Mouse (Mus musculus): ENCODE data around the gene Gm9887. TPM values are rescaled to one million over a fixed set of nuclear protein-coding genes. Genes with fewer than 3 reads are reported as not detected.

Gm9887 gene
- polyA plus RNA-seq (2015; fragmentation: Nextera tagmentation; extraction: Ambion mirVana) = 2.4 and 4.1 TPM in 2 replicates

DNA sequence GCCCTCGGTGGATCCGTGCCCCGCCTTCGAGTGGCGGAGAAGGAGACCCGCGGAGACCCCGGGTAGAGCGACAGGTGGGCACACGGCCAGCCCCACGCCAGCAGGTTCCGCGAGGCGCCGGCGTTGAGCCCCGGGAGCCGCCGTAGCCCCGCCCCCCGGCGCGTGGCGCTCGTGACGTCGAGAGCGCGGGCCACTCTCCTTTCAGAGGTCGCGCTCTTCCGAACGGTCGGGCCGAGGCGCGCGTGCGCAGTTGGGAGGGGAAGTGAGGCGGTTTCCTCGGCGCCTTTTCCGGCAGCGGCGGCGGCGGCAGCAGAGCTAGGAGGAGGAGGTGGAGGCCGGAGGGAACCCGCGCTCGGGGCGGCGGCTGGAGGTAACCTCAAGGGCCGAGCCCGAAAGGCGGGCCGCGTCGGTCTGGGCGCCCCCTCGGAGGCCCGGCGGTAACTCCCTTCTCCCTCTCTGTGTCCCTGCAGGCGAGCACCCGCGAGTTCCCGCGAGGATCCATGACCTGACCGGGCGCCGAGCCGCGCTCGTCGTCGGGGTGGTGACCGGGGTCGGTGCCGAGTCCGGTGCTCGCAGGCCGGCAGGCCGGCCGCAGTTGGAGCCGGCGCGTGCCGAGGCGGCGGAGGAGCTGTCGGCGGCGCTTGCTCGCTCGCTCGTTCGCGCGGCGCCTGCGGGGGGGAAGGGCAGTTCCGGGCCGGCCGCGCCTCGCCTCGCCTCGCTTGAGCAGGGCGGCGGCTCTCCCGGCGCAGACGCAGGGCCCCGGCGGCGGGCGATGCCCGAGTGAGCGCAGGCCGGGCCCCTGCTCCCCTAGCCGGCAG is at the start of gene Gm9887, which contains the start of gene Arf6:
TSS of gene Gm9887 (minus strand) at position 605 of the 818 bp plus-strand sequence.
TSS of gene Arf6 (plus strand) at position 297 of the 818 bp plus-strand sequence.
- Histone ChIP-seq H3K27ac (replicated peaks) (peak within 1 kb of the TSS; percentile 99), H3K4me3 (ENCODE audit: low read depth, low read length) (peak within 1 kb of the TSS; percentile 99), H3K4me1 (replicated peaks; ENCODE audit: control insufficient read depth, insufficient read depth) (no peaks in the 10 kb centered on the region), H3K9me3 (ENCODE audit: control insufficient read depth, low read length) (no peaks in the 10 kb centered on the region), H3K9ac (ENCODE audit: low read length) (peak within 1 kb of the TSS; percentile 100), H3K36me3 (ENCODE audit: control insufficient read depth, insufficient read depth, low read length) (peaks cover 4% of the 10 kb centered on the region; the same call in 1 of the 2 replicates), H3K27me3 (ENCODE audit: control insufficient read depth, insufficient read depth, low read length) (no peaks in the 10 kb centered on the region), H3K4me2 (replicated peaks; ENCODE audit: low read depth) (peak within 1 kb of the TSS; percentile 78)
- under 1% methylated on average over 95 of the region's 121 CpGs for WGBS
- ATAC-seq (ENCODE audit: low FRiP score, low TSS enrichment) (peak; percentile 92), DNase-seq (ENCODE audit: low spot score) (peak; percentile 98)
- no peak; the same call in 1 of the 2 replicates for TF ChIP-seq CTCF (IDR thresholded peaks at IDR 0.05; ENCODE audit: low read depth)
- no peak for TF ChIP-seq EP300 (optimal IDR thresholded peaks at IDR 0.05)

DNA sequence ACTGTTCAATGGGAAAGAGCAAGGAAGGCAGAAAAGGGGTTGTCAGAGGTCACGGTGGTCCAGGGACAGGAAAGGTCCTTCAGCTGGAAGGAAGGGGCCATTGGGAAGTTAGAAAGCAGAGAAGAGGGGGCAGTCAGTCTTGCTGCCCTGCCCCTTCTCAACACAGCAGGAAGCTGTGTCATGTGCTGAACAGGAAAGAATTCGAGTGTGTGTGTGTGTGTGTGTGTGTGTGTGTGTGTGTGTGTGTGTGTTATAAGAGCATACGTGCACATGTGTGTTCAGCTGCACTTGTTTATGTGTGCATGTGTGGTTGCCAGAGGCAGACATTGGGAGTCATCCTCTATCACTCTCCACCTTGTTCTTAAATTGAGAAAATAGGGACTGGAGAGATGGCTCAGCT is 48.5 kb upstream of the Gm9887 start:
- TF ChIP-seq EP300 (optimal IDR thresholded peaks at IDR 0.05) (no peak), CTCF (IDR thresholded peaks at IDR 0.05; ENCODE audit: low read depth) (no peak)
- H3K9ac ChIP-seq (ENCODE audit: low read length) = no peak overlapping the region
- no peak overlapping the region for H3K4me3 ChIP-seq (ENCODE audit: low read depth, low read length)
- H3K36me3 ChIP-seq (ENCODE audit: control insufficient read depth, insufficient read depth, low read length) = no peaks in the 10 kb centered on the region
- DNase-seq (ENCODE audit: low spot score) (no peak), ATAC-seq (ENCODE audit: low FRiP score, low TSS enrichment) (no peak)
- H3K4me1 ChIP-seq (replicated peaks; ENCODE audit: control insufficient read depth, insufficient read depth) = peaks cover 3% of the 10 kb centered on the region; the same call in 1 of the 2 replicates
- 60% methylated on average over 3 of the region's 3 CpGs for WGBS
- no peak overlapping the region for H3K4me2 ChIP-seq (replicated peaks; ENCODE audit: low read depth)
- H3K27ac ChIP-seq (replicated peaks) = no peak overlapping the region
- H3K9me3 ChIP-seq (ENCODE audit: control insufficient read depth, low read length) = no peaks in the 10 kb centered on the region
- no peaks in the 10 kb centered on the region for H3K27me3 ChIP-seq (ENCODE audit: control insufficient read depth, insufficient read depth, low read length)

DNA sequence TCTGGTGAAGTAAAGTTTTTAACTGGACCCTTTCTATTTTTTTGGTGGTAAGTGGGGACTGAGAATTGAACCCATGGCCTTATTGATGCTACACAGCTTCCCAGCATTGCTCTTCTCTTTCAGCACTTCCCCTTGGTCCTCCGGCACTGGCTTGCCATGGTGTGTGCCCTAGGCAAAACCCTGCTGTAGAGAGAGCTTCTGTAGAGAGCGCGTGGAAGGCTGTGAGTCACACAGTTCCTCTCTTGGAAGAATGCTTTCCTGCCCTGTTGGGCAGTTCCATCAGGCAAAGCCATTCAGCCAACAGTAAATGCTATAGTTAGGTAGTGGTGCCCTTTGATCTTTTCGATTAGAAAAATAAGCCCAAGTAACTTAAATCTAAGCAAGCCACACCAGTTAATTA is 47.3 kb upstream of the Gm9887 start:
- Histone ChIP-seq H3K4me2 (replicated peaks; ENCODE audit: low read depth) (no peak overlapping the region), H3K9ac (ENCODE audit: low read length) (no peak overlapping the region), H3K4me3 (ENCODE audit: low read depth, low read length) (no peak overlapping the region), H3K27ac (replicated peaks) (peak overlapping the region; percentile 25; the same call in 1 of the 2 replicates), H3K4me1 (replicated peaks; ENCODE audit: control insufficient read depth, insufficient read depth) (peaks cover 3% of the 10 kb centered on the region; the same call in 1 of the 2 replicates), H3K36me3 (ENCODE audit: control insufficient read depth, insufficient read depth, low read length) (no peaks in the 10 kb centered on the region), H3K27me3 (ENCODE audit: control insufficient read depth, insufficient read depth, low read length) (no peaks in the 10 kb centered on the region), H3K9me3 (ENCODE audit: control insufficient read depth, low read length) (no peaks in the 10 kb centered on the region)
- WGBS = 60% methylated on average over 4 of the region's 4 CpGs
- ATAC-seq (ENCODE audit: low FRiP score, low TSS enrichment) (no peak), DNase-seq (ENCODE audit: low spot score) (no peak)
- TF ChIP-seq EP300 (optimal IDR thresholded peaks at IDR 0.05) (no peak), CTCF (IDR thresholded peaks at IDR 0.05; ENCODE audit: low read depth) (no peak)

DNA sequence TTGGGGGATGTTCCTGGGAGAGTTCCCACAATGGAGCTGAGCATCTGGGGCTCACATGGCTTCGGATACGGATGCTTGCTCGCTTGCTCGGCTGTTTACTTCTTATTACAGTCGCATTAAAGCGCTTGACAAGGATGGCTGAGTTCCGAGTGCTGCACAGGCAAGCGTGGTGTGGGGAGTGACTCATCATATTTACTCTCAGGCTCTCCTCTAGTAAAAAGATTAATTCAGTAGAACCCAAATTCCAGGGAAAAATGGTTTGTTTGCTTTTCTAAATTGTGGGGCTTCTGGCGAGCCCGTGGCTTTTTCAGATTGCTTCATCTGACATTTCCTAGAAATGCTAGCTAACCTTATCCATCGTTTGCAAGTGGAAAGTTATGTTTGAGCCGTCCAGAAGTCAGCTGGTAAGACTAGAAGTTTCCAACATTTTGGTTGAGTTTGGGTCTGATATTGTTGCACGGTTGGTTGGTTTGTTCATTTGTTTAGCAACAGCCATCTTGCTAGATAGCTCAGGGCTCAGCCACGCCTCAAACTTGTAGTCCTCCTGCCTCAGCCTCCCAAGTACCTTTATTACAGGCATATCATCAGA is 46.9 kb upstream of the Gm9887 start:
- peaks cover 3% of the 10 kb centered on the region; the same call in 1 of the 2 replicates for H3K4me1 ChIP-seq (replicated peaks; ENCODE audit: control insufficient read depth, insufficient read depth)
- no peak for TF ChIP-seq CTCF (IDR thresholded peaks at IDR 0.05; ENCODE audit: low read depth)
- ATAC-seq (ENCODE audit: low FRiP score, low TSS enrichment) (peak; percentile 19; the same call in 1 of the 2 replicates), DNase-seq (ENCODE audit: low spot score) (peak; percentile 45)
- H3K9ac ChIP-seq (ENCODE audit: low read length) = no peak overlapping the region
- no peak overlapping the region for H3K4me2 ChIP-seq (replicated peaks; ENCODE audit: low read depth)
- no peaks in the 10 kb centered on the region for H3K36me3 ChIP-seq (ENCODE audit: control insufficient read depth, insufficient read depth, low read length)
- WGBS = 38% methylated on average over 14 of the region's 14 CpGs
- no peaks in the 10 kb centered on the region for H3K27me3 ChIP-seq (ENCODE audit: control insufficient read depth, insufficient read depth, low read length)
- H3K4me3 ChIP-seq (ENCODE audit: low read depth, low read length) = no peak overlapping the region
- H3K27ac ChIP-seq (replicated peaks) = peak overlapping the region; percentile 63
- no peaks in the 10 kb centered on the region for H3K9me3 ChIP-seq (ENCODE audit: control insufficient read depth, low read length)

DNA sequence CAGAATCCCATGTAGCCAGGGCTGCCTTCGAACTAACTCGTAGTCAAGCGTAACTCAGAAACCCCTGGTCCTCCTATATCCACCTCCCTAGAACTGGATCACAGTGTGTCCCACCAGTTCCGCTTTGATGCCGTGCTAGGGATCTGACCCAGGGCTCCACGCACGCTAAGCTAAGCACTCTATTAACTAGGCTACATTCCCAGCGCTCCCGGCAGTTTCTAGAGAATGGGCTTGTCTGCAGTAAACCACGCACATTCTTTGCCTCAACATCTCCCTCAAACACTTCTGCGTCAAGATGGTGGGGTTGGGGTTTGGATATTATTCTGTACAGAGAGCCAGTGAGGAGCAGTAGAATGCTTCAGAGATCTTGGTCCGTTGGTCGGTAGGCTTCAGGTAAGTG is 46.3 kb upstream of the Gm9887 start:
- no peaks in the 10 kb centered on the region for H3K9me3 ChIP-seq (ENCODE audit: control insufficient read depth, low read length)
- H3K27ac ChIP-seq (replicated peaks) = peak overlapping the region; percentile 63; the same call in 1 of the 2 replicates
- no peak overlapping the region for H3K9ac ChIP-seq (ENCODE audit: low read length)
- WGBS = 81% methylated on average over 13 of the region's 13 CpGs
- H3K4me3 ChIP-seq (ENCODE audit: low read depth, low read length) = no peak overlapping the region
- no peaks in the 10 kb centered on the region for H3K36me3 ChIP-seq (ENCODE audit: control insufficient read depth, insufficient read depth, low read length)
- TF ChIP-seq CTCF (IDR thresholded peaks at IDR 0.05; ENCODE audit: low read depth) (no peak), EP300 (optimal IDR thresholded peaks at IDR 0.05) (no peak)
- DNase-seq (ENCODE audit: low spot score) (no peak), ATAC-seq (ENCODE audit: low FRiP score, low TSS enrichment) (no peak)
- no peak overlapping the region for H3K4me2 ChIP-seq (replicated peaks; ENCODE audit: low read depth)
- no peaks in the 10 kb centered on the region for H3K27me3 ChIP-seq (ENCODE audit: control insufficient read depth, insufficient read depth, low read length)
- peaks cover 3% of the 10 kb centered on the region; the same call in 1 of the 2 replicates for H3K4me1 ChIP-seq (replicated peaks; ENCODE audit: control insufficient read depth, insufficient read depth)

Measured in stomach, postnatal 0 days (tissue).